Mouse (Mus musculus) embryonic facial prominence, embryonic 14.5 days (tissue): ENCODE results near the gene Ppp4r3a. TPM values are rescaled to one million over a fixed set of nuclear protein-coding genes. Genes with fewer than 3 reads are reported as not detected.
A peak's percentile ranks its signal among the peaks of the same experiment; 100 is the strongest.

Experiments used
- ATAC-seq: fragments of 200-750 bp; cut with Nextera tagmentation; 2 replicates; pipeline ENCODE4 v1.8.0; 2017; ENCODE audit warnings: low read depth, moderate number of reproducible peaks, moderate TSS enrichment
- DNase-seq: peaks from one replicate; pipeline ENCODE4 v3.0.0-alpha.2; 2015; ENCODE audit warnings: low spot score
- H3K27ac ChIP-seq: fragments of 300-500 bp; sonication (generic); replicated peaks from 2 replicates; pipeline ENCODE4 v1.5.1; 2014; ENCODE audit warnings: low read depth, mild to moderate bottlenecking, low read length, moderate library complexity
- H3K27me3 ChIP-seq: fragments of 300-500 bp; sonication (generic); replicated peaks from 2 replicates; pipeline ENCODE4 v1.6.1; 2014; ENCODE audit warnings: low read length; ENCODE audit not compliant: control insufficient read depth, insufficient read depth
- H3K36me3 ChIP-seq: fragments of 300-500 bp; sonication (generic); 2 replicates; pipeline ENCODE4 v1.6.1; 2014; ENCODE audit warnings: low read length, mixed read lengths; ENCODE audit not compliant: control insufficient read depth, insufficient read depth
- H3K4me1 ChIP-seq: fragments of 300-500 bp; sonication (generic); 2 replicates; pipeline ENCODE4 v1.6.1; 2014; ENCODE audit warnings: antibody characterized with exemption, low read length; ENCODE audit not compliant: control insufficient read depth, insufficient read depth
- H3K4me2 ChIP-seq: fragments of 300-500 bp; sonication (generic); 2 replicates; pipeline ENCODE4 v1.6.1; 2014; ENCODE audit warnings: low read depth, mild to moderate bottlenecking, low read length, moderate library complexity, mixed read lengths
- H3K4me3 ChIP-seq: fragments of 300-500 bp; sonication (generic); 2 replicates; pipeline ENCODE4 v1.5.1; 2014; ENCODE audit warnings: low read depth, mild to moderate bottlenecking, low read length
- H3K9ac ChIP-seq: fragments of 300-500 bp; sonication (generic); 2 replicates; pipeline ENCODE4 v1.6.1; 2014; ENCODE audit warnings: low read depth, mild to moderate bottlenecking, low read length, moderate library complexity, mixed read lengths
- H3K9me3 ChIP-seq: fragments of 300-500 bp; sonication (generic); 2 replicates; pipeline ENCODE4 v1.6.1; 2016; ENCODE audit warnings: low read length; ENCODE audit not compliant: control insufficient read depth
- WGBS: fragments of 180-500 bp; shearing (Covaris S2); extraction: QIAGEN DNeasy Blood & Tissue Kit; methylation state at CpG from one replicate; pipeline ENCODE4 v1.1.7; 2014; 5-methylcytosine and 5-hydroxymethylcytosine counted together
- microRNA counts: library from miRNA; unstranded; fragments of <30 nt; microRNA quantifications from one replicate; lab custom pipeline; 2017
- microRNA-seq: library from miRNA; unstranded; fragments of <30 nt; microRNA quantifications from one replicate; pipeline ENCODE4, GENCODE M21; 2016; ENCODE audit warnings: borderline number of aligned reads
- polyA plus RNA-seq: library from polyadenylated mRNA; unstranded; fragments of >200 nt; fragmentation: Nextera tagmentation; extraction: Ambion mirVana; gene quantifications from 2 replicates; pipeline ENCODE4 v1.2.1, GENCODE M21; 2014

Ppp4r3a gene
- polyA plus RNA-seq, 1 experiment from 2014 or later: 33.9 TPM

GRCm38 (mm10) chr12:100994140-100995015, 89.1 kb downstream of the Ppp4r3a start:
- Histone ChIP-seq H3K4me3 (no peak overlapping the region), H3K27ac (no peak overlapping the region), H3K36me3 (no peaks in the 10 kb centered on the region), H3K27me3 (no peaks in the 10 kb centered on the region), H3K4me1 (peaks cover 38% of the 10 kb centered on the region), H3K9ac (no peak overlapping the region), H3K9me3 (no peaks in the 10 kb centered on the region), H3K4me2 (no peak overlapping the region)
- ATAC-seq: no peak
- DNase-seq: no peak
- WGBS: 68% methylated on average over 3 of the region's 3 CpGs

GRCm38 (mm10) chr12:100993146-100993545, 90.4 kb downstream of the Ppp4r3a start:
- peaks cover 30% of the 10 kb centered on the region for H3K4me1 ChIP-seq
- DNase-seq (no peak), ATAC-seq (no peak)
- no peak overlapping the region for H3K9ac ChIP-seq
- H3K27me3 ChIP-seq: no peaks in the 10 kb centered on the region
- no peak overlapping the region for H3K27ac ChIP-seq
- no peaks in the 10 kb centered on the region for H3K36me3 ChIP-seq
- H3K4me2 ChIP-seq: no peak overlapping the region
- no peaks in the 10 kb centered on the region for H3K9me3 ChIP-seq
- 75% methylated on average over 3 of the region's 3 CpGs for WGBS
- H3K4me3 ChIP-seq: no peak overlapping the region

GRCm38 (mm10) chr12:100992505-100992904, 91.0 kb downstream of the Ppp4r3a start:
- Histone ChIP-seq H3K27ac (no peak overlapping the region), H3K27me3 (no peaks in the 10 kb centered on the region), H3K4me3 (no peak overlapping the region), H3K4me1 (peaks cover 25% of the 10 kb centered on the region), H3K4me2 (no peak overlapping the region), H3K9ac (no peak overlapping the region), H3K36me3 (no peaks in the 10 kb centered on the region), H3K9me3 (no peaks in the 10 kb centered on the region)
- WGBS: 71% methylated on average over 7 of the region's 7 CpGs
- no peak for DNase-seq
- ATAC-seq: no peak

- H3K27ac ChIP-seq: no peak overlapping the region
- no peaks in the 10 kb centered on the region for H3K36me3 ChIP-seq
- DNase-seq: no peak
- H3K27me3 ChIP-seq: no peaks in the 10 kb centered on the region
- WGBS: 62% methylated on average over 3 of the region's 3 CpGs
- H3K4me1 ChIP-seq: peaks cover 19% of the 10 kb centered on the region
- no peaks in the 10 kb centered on the region for H3K9me3 ChIP-seq
- ATAC-seq: no peak
- no peak overlapping the region for H3K4me2 ChIP-seq
- H3K9ac ChIP-seq: no peak overlapping the region
- no peak overlapping the region for H3K4me3 ChIP-seq
Observed at GRCm38 (mm10) chr12:100991119-100991518, 92.4 kb downstream of the Ppp4r3a start.

- H3K4me3 ChIP-seq: no peak overlapping the region
- H3K9ac ChIP-seq: no peak overlapping the region
- ATAC-seq (peak; percentile 66), DNase-seq (peak; percentile 68)
- 6% methylated on average over 12 of the region's 12 CpGs for WGBS
- H3K4me1 ChIP-seq: peaks cover 12% of the 10 kb centered on the region; the same call in 1 of the 2 replicates
- no peak overlapping the region for H3K4me2 ChIP-seq
- H3K36me3 ChIP-seq: no peaks in the 10 kb centered on the region
- no peak overlapping the region for H3K27ac ChIP-seq
- H3K9me3 ChIP-seq: no peaks in the 10 kb centered on the region
- no peaks in the 10 kb centered on the region for H3K27me3 ChIP-seq
Observed at GRCm38 (mm10) chr12:100990291-100990690, 93.2 kb downstream of the Ppp4r3a start.

- Histone ChIP-seq H3K27me3 (no peaks in the 10 kb centered on the region), H3K9ac (no peak overlapping the region), H3K4me3 (no peak overlapping the region), H3K4me1 (peaks cover 11% of the 10 kb centered on the region; the same call in 1 of the 2 replicates), H3K27ac (no peak overlapping the region), H3K4me2 (no peak overlapping the region), H3K36me3 (no peaks in the 10 kb centered on the region), H3K9me3 (no peaks in the 10 kb centered on the region)
- WGBS: 45% methylated on average over 4 of the region's 4 CpGs
- no peak for DNase-seq
- no peak for ATAC-seq
Observed at GRCm38 (mm10) chr12:100989780-100990288, 93.7 kb downstream of the Ppp4r3a start.

MicroRNA genes within 50 kb of the gene (microRNA counts, 519-probe panel; counts per million panel counts)
- 2,537 counts per million, percentile 51 among the panel's probes with 10 or more counts for microRNA mmu-miR-1190 (lab: Ali Mortazavi, UCI)

Small RNA genes within 50 kb of the gene (microRNA-seq; reads per million reads assigned to microRNA genes)
- not detected for gene Mir1190

Other genes starting within 250 kb of the Ppp4r3a start
- 0.18 and 0.46 TPM in 2 replicates for gene Gpr68, start 175.5 kb downstream of the Ppp4r3a start, polyA plus RNA-seq
- gene Ccdc88c, start 54.6 kb downstream of the Ppp4r3a start, polyA plus RNA-seq: 5.5 and 6.9 TPM in 2 replicates